In the genomic region with DNA sequence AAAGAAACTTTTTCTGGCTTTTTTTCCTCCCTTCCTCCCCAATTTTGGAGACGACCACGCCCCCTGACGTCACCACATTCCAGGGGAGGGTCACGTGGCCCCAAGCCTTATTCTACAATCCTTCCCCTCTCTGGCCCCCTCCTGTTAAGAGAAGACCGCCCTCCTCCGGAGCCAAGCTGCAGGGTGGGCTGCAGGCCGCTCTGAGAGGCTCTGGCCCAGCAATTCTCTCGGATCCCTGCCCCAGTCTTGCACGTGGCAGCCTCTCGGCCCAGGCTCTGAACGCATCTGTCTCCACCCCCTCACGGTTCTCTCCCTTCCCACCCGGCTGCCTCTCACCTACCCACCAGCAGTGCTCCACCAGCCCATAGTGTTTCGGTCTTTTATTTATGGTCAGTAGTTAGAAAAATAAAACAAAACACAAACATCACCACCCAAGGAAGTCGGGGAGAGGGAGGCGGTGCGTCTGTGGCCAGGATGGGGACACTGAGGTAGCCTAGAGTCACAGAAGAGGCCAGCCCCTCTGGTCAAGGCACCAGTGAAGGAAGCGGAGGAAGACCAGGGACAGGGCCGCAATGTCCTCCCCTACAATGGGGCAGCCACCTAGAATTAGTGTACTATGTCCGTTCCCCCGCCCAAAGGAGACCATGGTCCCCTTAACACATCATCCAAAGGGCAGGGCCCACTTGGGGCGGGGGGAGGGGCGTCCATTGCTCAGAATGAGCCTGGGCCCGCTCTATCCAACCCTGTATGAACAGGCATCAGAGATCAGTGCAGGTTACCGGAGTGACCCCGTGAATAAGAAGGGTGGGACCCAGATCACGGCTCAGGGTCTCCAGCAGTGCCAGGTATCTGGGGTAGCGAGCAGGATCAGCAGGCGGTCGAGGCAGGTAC, we compare ENCODE assay signal across 8 mouse cellular contexts. TPM values are rescaled to one million over a fixed set of nuclear protein-coding genes. Genes with fewer than 3 reads are reported as not detected.
DNase-seq lines count a peak whose midpoint lies in the region; ATAC-seq and TF ChIP-seq lines count a peak whose summit lies in the region.

Trip6 (minus strand) TSS at position 212 of the 891 bp plus-strand sequence.

- intact Hi-C loops in heart, adult 2 months (cut with DNase I): no loop called here

- H3K27me3 ChIP-seq in thymus, adult 2 months (ENCODE audit: control insufficient read depth, insufficient read depth, low read length): no peaks in the 10 kb centered on the region
- H3K27me3 ChIP-seq in embryonic facial prominence, embryonic 13.5 days: no peaks in the 10 kb centered on the region
- H3K27me3 ChIP-seq in heart, adult 2 months (ENCODE audit: control insufficient read depth, insufficient read depth, low read length): no peaks in the 10 kb centered on the region
- H3K27me3 ChIP-seq in liver, embryonic 13.5 days: no peaks in the 10 kb centered on the region
- H3K27me3 ChIP-seq in neural tube, embryonic 12.5 days (replicated peaks): no peaks in the 10 kb centered on the region

- no peak for TF ChIP-seq EP300 in heart, adult 2 months (IDR thresholded peaks at IDR 0.05; ENCODE audit: insufficient read depth, low read depth, low read length)

- peak within 1 kb of the TSS; percentile 98 for H3K9ac ChIP-seq in embryonic facial prominence, embryonic 13.5 days
- peak within 1 kb of the TSS; percentile 82 for H3K9ac ChIP-seq in heart, adult 2 months (ENCODE audit: low read depth, low read length)
- peak within 1 kb of the TSS; percentile 76 for H3K9ac ChIP-seq in liver, embryonic 13.5 days
- H3K9ac ChIP-seq in neural tube, embryonic 12.5 days: peak within 1 kb of the TSS; percentile 69

- DNase-seq in thymus, adult 2 months: no peak
- no peak for DNase-seq in thymus, adult 18-20 months
- DNase-seq in heart, adult 2 months: peak; percentile 88 to 91
- DNase-seq in kidney, adult 11 months: peak; percentile 85
- peak; percentile 66 for DNase-seq in liver, embryonic 13.5 days
- peak; percentile 85 to 90 for DNase-seq in urinary bladder, postnatal 36 days (ENCODE audit: low spot score in 2 of 2)

- WGBS in thymus, adult 2 months: 56% methylated on average over 30 of the region's 30 CpGs
- 14% methylated on average over 30 of the region's 30 CpGs for WGBS in embryonic facial prominence, embryonic 13.5 days
- 34% methylated on average over 30 of the region's 30 CpGs for WGBS in heart, adult 2 months
- WGBS in liver, embryonic 13.5 days (ENCODE audit: insufficient replicate concordance): 33% methylated on average over 30 of the region's 30 CpGs
- WGBS in neural tube, embryonic 12.5 days: 15% methylated on average over 30 of the region's 30 CpGs

- TF ChIP-seq POLR2A in thymus, adult 2 months (IDR thresholded peaks at IDR 0.05; ENCODE audit: control insufficient read depth, extremely low read depth, insufficient read depth, low read length, poor library complexity): no peak
- TF ChIP-seq POLR2A in heart, adult 2 months (IDR thresholded peaks at IDR 0.05; ENCODE audit: insufficient read depth, low read depth, low read length): no peak

- H3K27ac ChIP-seq in thymus, adult 2 months (ENCODE audit: control insufficient read depth, insufficient read depth, low read length): no peak within 1 kb of the TSS
- H3K27ac ChIP-seq in embryonic facial prominence, embryonic 13.5 days: peak within 1 kb of the TSS; percentile 98
- peak within 1 kb of the TSS; percentile 92 for H3K27ac ChIP-seq in heart, adult 2 months
- H3K27ac ChIP-seq in liver, embryonic 13.5 days: peak within 1 kb of the TSS; percentile 62
- peak within 1 kb of the TSS; percentile 42; the same call in 1 of the 2 replicates for H3K27ac ChIP-seq in neural tube, embryonic 12.5 days

- no peaks in the 10 kb centered on the region for H3K36me3 ChIP-seq in thymus, adult 2 months (ENCODE audit: control insufficient read depth, insufficient read depth, low read length)
- H3K36me3 ChIP-seq in embryonic facial prominence, embryonic 13.5 days: peaks cover 49% of the 10 kb centered on the region
- H3K36me3 ChIP-seq in heart, adult 2 months (ENCODE audit: control insufficient read depth, insufficient read depth, low read length): no peaks in the 10 kb centered on the region
- H3K36me3 ChIP-seq in liver, embryonic 13.5 days: peaks cover 20% of the 10 kb centered on the region
- H3K36me3 ChIP-seq in neural tube, embryonic 12.5 days: peaks cover 40% of the 10 kb centered on the region

- peaks cover 12% of the 10 kb centered on the region for H3K4me1 ChIP-seq in thymus, adult 2 months (replicated peaks; ENCODE audit: control insufficient read depth, insufficient read depth, low read length)
- H3K4me1 ChIP-seq in embryonic facial prominence, embryonic 13.5 days: peaks cover 40% of the 10 kb centered on the region
- peaks cover 5% of the 10 kb centered on the region for H3K4me1 ChIP-seq in heart, adult 2 months (ENCODE audit: control insufficient read depth, insufficient read depth, low read length)
- peaks cover 63% of the 10 kb centered on the region for H3K4me1 ChIP-seq in liver, embryonic 13.5 days (replicated peaks)
- H3K4me1 ChIP-seq in neural tube, embryonic 12.5 days: peaks cover 33% of the 10 kb centered on the region

- peak; percentile 90 for ATAC-seq in embryonic facial prominence, embryonic 13.5 days (ENCODE audit: insufficient number of reproducible peaks, insufficient read depth, low FRiP score, low TSS enrichment, low read depth)
- ATAC-seq in liver, embryonic 13.5 days (ENCODE audit: low read depth): peak; percentile 66
- peak; percentile 75 for ATAC-seq in neural tube, embryonic 12.5 days (ENCODE audit: low FRiP score, low read depth)

- no peaks in the 10 kb centered on the region for H3K9me3 ChIP-seq in embryonic facial prominence, embryonic 13.5 days
- no peaks in the 10 kb centered on the region for H3K9me3 ChIP-seq in liver, embryonic 13.5 days (replicated peaks)
- H3K9me3 ChIP-seq in neural tube, embryonic 12.5 days: no peaks in the 10 kb centered on the region

- no peaks in the 10 kb centered on the region for H3K79me2 ChIP-seq in heart, adult 2 months (replicated peaks; ENCODE audit: control insufficient read depth, insufficient read depth, low read length)

- peak within 1 kb of the TSS; percentile 22 for H3K4me3 ChIP-seq in thymus, adult 2 months (ENCODE audit: control insufficient read depth, insufficient read depth, low read length)
- H3K4me3 ChIP-seq in embryonic facial prominence, embryonic 13.5 days: peak within 1 kb of the TSS; percentile 81
- H3K4me3 ChIP-seq in heart, adult 2 months: peak within 1 kb of the TSS; percentile 55
- H3K4me3 ChIP-seq in liver, embryonic 13.5 days (replicated peaks): peak within 1 kb of the TSS; percentile 63
- H3K4me3 ChIP-seq in neural tube, embryonic 12.5 days: peak within 1 kb of the TSS; percentile 45

- TF ChIP-seq CTCF in thymus, adult 2 months (IDR thresholded peaks at IDR 0.05; ENCODE audit: borderline replicate concordance, control insufficient read depth, extremely low read depth, insufficient read depth, low read length, poor library complexity): no peak
- TF ChIP-seq CTCF in heart, adult 2 months (IDR thresholded peaks at IDR 0.05): peak; percentile 11; the same call in 1 of the 2 replicates

- H3K4me2 ChIP-seq in embryonic facial prominence, embryonic 13.5 days: peak within 1 kb of the TSS; percentile 95
- peak within 1 kb of the TSS; percentile 82 for H3K4me2 ChIP-seq in liver, embryonic 13.5 days
- H3K4me2 ChIP-seq in neural tube, embryonic 12.5 days (replicated peaks): peak within 1 kb of the TSS; percentile 71

RNA-seq across cellular contexts. Expression of gene Trip6, which starts in this region (rescaled TPM):
- 25.0 and 28.0 TPM in 2 replicates for polyA plus RNA-seq in thymus, adult 2 months (2012; rRNA removed)
- 106 TPM in 2 replicates for polyA plus RNA-seq in embryonic facial prominence, embryonic 13.5 days (2015; fragmentation: Nextera tagmentation; extraction: Ambion mirVana)
- total RNA-seq in heart, adult 2 months (2021): 10 to 100 TPM; 12.5 to 13.6 TPM
- 23.5 and 24.2 TPM in 2 replicates for polyA plus RNA-seq in heart, adult 2 months (2012; rRNA removed)
- polyA plus RNA-seq in liver, embryonic 13.5 days (2015; fragmentation: Nextera tagmentation; extraction: Ambion mirVana): 10.1 and 10.6 TPM in 2 replicates
- 31.7 and 36.2 TPM in 2 replicates for polyA plus RNA-seq in neural tube, embryonic 12.5 days (2016; fragmentation: Nextera tagmentation; extraction: Ambion mirVana)

Comparison
In these comparisons a context has a peak if more than half of its experiments do, and no peak if none do; other contexts are left out.
1. DNase-seq: peak in heart, adult 2 months (2 of 2), kidney, adult 11 months (single experiment), liver, embryonic 13.5 days (single experiment) and urinary bladder, postnatal 36 days (2 of 2); none in thymus, adult 2 months (single experiment) and thymus, adult 18-20 months (0 of 2).
2. H3K4me3 ChIP-seq: peak in every context shown above with its lines; median percentile 81 in embryonic facial prominence, embryonic 13.5 days; 63 in liver, embryonic 13.5 days; 55 in heart, adult 2 months; 45 in neural tube, embryonic 12.5 days; 22 in thymus, adult 2 months.
3. Peak in every context shown above with its lines, with median percentiles within 50 percentile points of each other: ATAC-seq, H3K4me2 ChIP-seq and H3K9ac ChIP-seq.